Mouse (Mus musculus): ENCODE results near the gene Tmem63c. TPM values are rescaled to one million over a fixed set of nuclear protein-coding genes. Genes with fewer than 3 reads are reported as not detected.

Gene Tmem63c
- polyA plus RNA-seq, 1 experiment from 2014 or later: 0.05 TPM

- H3K9me3 ChIP-seq (replicated peaks): no peaks in the 10 kb centered on the region
- H3K27me3 ChIP-seq: peaks cover 11% of the 10 kb centered on the region; the same call in 1 of the 2 replicates
- ATAC-seq (replicated peaks; ENCODE audit: insufficient number of reproducible peaks, insufficient read depth, low FRiP score, low read depth): no peak
- H3K4me1 ChIP-seq (replicated peaks): peaks cover 17% of the 10 kb centered on the region
- 63% methylated on average over 6 of the region's 6 CpGs for WGBS
- H3K36me3 ChIP-seq: no peaks in the 10 kb centered on the region
- H3K27ac ChIP-seq: no peak overlapping the region
- no peak overlapping the region for H3K4me3 ChIP-seq
- H3K9ac ChIP-seq: no peak overlapping the region
- no peak overlapping the region for H3K4me2 ChIP-seq
Measured at GRCm38 (mm10) chr12:87093671-87094070, 72.5 kb downstream of the Tmem63c start.

GRCm38 (mm10) chr12:87100331-87100730, 79.2 kb downstream of the Tmem63c start:
- WGBS: 77% methylated on average over 4 of the region's 4 CpGs
- no peak overlapping the region for H3K4me2 ChIP-seq
- peak; percentile 32 for ATAC-seq (replicated peaks; ENCODE audit: insufficient number of reproducible peaks, insufficient read depth, low FRiP score, low read depth)
- H3K27ac ChIP-seq: no peak overlapping the region
- no peak overlapping the region for H3K4me3 ChIP-seq
- H3K9ac ChIP-seq: no peak overlapping the region
- H3K36me3 ChIP-seq: no peaks in the 10 kb centered on the region
- no peaks in the 10 kb centered on the region for H3K9me3 ChIP-seq (replicated peaks)
- peaks cover 51% of the 10 kb centered on the region for H3K27me3 ChIP-seq
- H3K4me1 ChIP-seq (replicated peaks): peaks cover 10% of the 10 kb centered on the region

- 4% methylated on average over 31 of the region's 32 CpGs for WGBS
- peak within 1 kb of the TSS; percentile 36 for H3K4me3 ChIP-seq
Measured at GRCm38 (mm10) chr12:87102165-87102631, 81.1 kb downstream of the Tmem63c start, which contains the start of gene Ngb. TSS of gene Ngb (minus strand) at chr12:87102539.

GRCm38 (mm10) chr12:87103471-87103870, 82.3 kb downstream of the Tmem63c start:
- Histone ChIP-seq H3K27me3 (peaks cover 41% of the 10 kb centered on the region), H3K27ac (no peak overlapping the region), H3K9ac (no peak overlapping the region), H3K36me3 (no peaks in the 10 kb centered on the region), H3K4me3 (no peak overlapping the region), H3K9me3 (replicated peaks) (no peaks in the 10 kb centered on the region), H3K4me1 (replicated peaks) (peaks cover 10% of the 10 kb centered on the region), H3K4me2 (no peak overlapping the region)
- ATAC-seq (replicated peaks; ENCODE audit: insufficient number of reproducible peaks, insufficient read depth, low FRiP score, low read depth): no peak
- 81% methylated on average over 4 of the region's 4 CpGs for WGBS

More at GRCm38 (mm10) chr12:87102165-87102631, 81.1 kb downstream of the Tmem63c start, which contains the start of gene Ngb:
- Histone ChIP-seq H3K27ac (no peak within 1 kb of the TSS), H3K9me3 (replicated peaks) (no peaks in the 10 kb centered on the region), H3K9ac (no peak within 1 kb of the TSS), H3K27me3 (peaks cover 51% of the 10 kb centered on the region), H3K4me2 (peak within 1 kb of the TSS; percentile 62), H3K4me1 (replicated peaks) (peaks cover 10% of the 10 kb centered on the region), H3K36me3 (no peaks in the 10 kb centered on the region)
- no peak for ATAC-seq (replicated peaks; ENCODE audit: insufficient number of reproducible peaks, insufficient read depth, low FRiP score, low read depth)

GRCm38 (mm10) chr12:87104796-87105195, 83.7 kb downstream of the Tmem63c start:
- H3K27ac ChIP-seq: no peak overlapping the region
- H3K4me1 ChIP-seq (replicated peaks): peaks cover 10% of the 10 kb centered on the region
- ATAC-seq (replicated peaks; ENCODE audit: insufficient number of reproducible peaks, insufficient read depth, low FRiP score, low read depth): no peak
- no peaks in the 10 kb centered on the region for H3K9me3 ChIP-seq (replicated peaks)
- no peak overlapping the region for H3K4me3 ChIP-seq
- H3K4me2 ChIP-seq: no peak overlapping the region
- WGBS: 74% methylated on average over 4 of the region's 4 CpGs
- H3K27me3 ChIP-seq: peaks cover 39% of the 10 kb centered on the region
- peaks cover 4% of the 10 kb centered on the region; the same call in 1 of the 2 replicates for H3K36me3 ChIP-seq
- no peak overlapping the region for H3K9ac ChIP-seq

- Histone ChIP-seq H3K4me1 (replicated peaks) (peaks cover 1% of the 10 kb centered on the region; the same call in 1 of the 2 replicates), H3K9ac (no peak overlapping the region), H3K4me3 (no peak overlapping the region), H3K9me3 (replicated peaks) (no peaks in the 10 kb centered on the region), H3K27ac (no peak overlapping the region), H3K36me3 (peaks cover 8% of the 10 kb centered on the region; the same call in 1 of the 2 replicates), H3K4me2 (no peak overlapping the region), H3K27me3 (peaks cover 14% of the 10 kb centered on the region)
- no peak for ATAC-seq (replicated peaks; ENCODE audit: insufficient number of reproducible peaks, insufficient read depth, low FRiP score, low read depth)
- WGBS: 57% methylated on average over 3 of the region's 3 CpGs
Measured at GRCm38 (mm10) chr12:87107357-87107977, 86.3 kb downstream of the Tmem63c start.

- Histone ChIP-seq H3K4me2 (no peak overlapping the region), H3K27ac (no peak overlapping the region), H3K4me3 (no peak overlapping the region), H3K4me1 (replicated peaks) (no peaks in the 10 kb centered on the region), H3K36me3 (peaks cover 41% of the 10 kb centered on the region), H3K9me3 (replicated peaks) (no peaks in the 10 kb centered on the region), H3K27me3 (no peaks in the 10 kb centered on the region), H3K9ac (no peak overlapping the region)
- no peak for ATAC-seq (replicated peaks; ENCODE audit: insufficient number of reproducible peaks, insufficient read depth, low FRiP score, low read depth)
- 73% methylated on average over 4 of the region's 4 CpGs for WGBS
Measured at GRCm38 (mm10) chr12:87121918-87122589, 100.9 kb downstream of the Tmem63c start.

- Histone ChIP-seq H3K27ac (no peak overlapping the region), H3K27me3 (no peaks in the 10 kb centered on the region), H3K4me2 (no peak overlapping the region), H3K36me3 (peaks cover 24% of the 10 kb centered on the region), H3K9ac (no peak overlapping the region), H3K4me1 (replicated peaks) (peaks cover 5% of the 10 kb centered on the region; the same call in 1 of the 2 replicates), H3K4me3 (no peak overlapping the region), H3K9me3 (replicated peaks) (no peaks in the 10 kb centered on the region)
- no peak for ATAC-seq (replicated peaks; ENCODE audit: insufficient number of reproducible peaks, insufficient read depth, low FRiP score, low read depth)
- WGBS: 73% methylated on average over 4 of the region's 4 CpGs
Measured at GRCm38 (mm10) chr12:87127256-87127655, 106.1 kb downstream of the Tmem63c start.

GRCm38 (mm10) chr12:87130224-87130623, 109.1 kb downstream of the Tmem63c start:
- Histone ChIP-seq H3K4me1 (replicated peaks) (peaks cover 5% of the 10 kb centered on the region; the same call in 1 of the 2 replicates), H3K27me3 (no peaks in the 10 kb centered on the region), H3K9ac (no peak overlapping the region), H3K4me3 (no peak overlapping the region), H3K36me3 (peaks cover 15% of the 10 kb centered on the region), H3K27ac (no peak overlapping the region), H3K9me3 (replicated peaks) (no peaks in the 10 kb centered on the region), H3K4me2 (no peak overlapping the region)
- no peak for ATAC-seq (replicated peaks; ENCODE audit: insufficient number of reproducible peaks, insufficient read depth, low FRiP score, low read depth)
- WGBS: 94% methylated on average over 4 of the region's 4 CpGs

GRCm38 (mm10) chr12:87131181-87131580, 110.0 kb downstream of the Tmem63c start:
- no peak overlapping the region for H3K9ac ChIP-seq
- no peak overlapping the region for H3K4me3 ChIP-seq
- H3K4me1 ChIP-seq (replicated peaks): peaks cover 5% of the 10 kb centered on the region; the same call in 1 of the 2 replicates
- no peaks in the 10 kb centered on the region for H3K27me3 ChIP-seq
- no peak for ATAC-seq (replicated peaks; ENCODE audit: insufficient number of reproducible peaks, insufficient read depth, low FRiP score, low read depth)
- no peak overlapping the region for H3K27ac ChIP-seq
- WGBS: 50% methylated on average over 2 of the region's 2 CpGs
- H3K4me2 ChIP-seq: no peak overlapping the region
- H3K9me3 ChIP-seq (replicated peaks): no peaks in the 10 kb centered on the region
- H3K36me3 ChIP-seq: peaks cover 15% of the 10 kb centered on the region

GRCm38 (mm10) chr12:87131619-87132018, 110.5 kb downstream of the Tmem63c start:
- Histone ChIP-seq H3K4me3 (no peak overlapping the region), H3K27me3 (no peaks in the 10 kb centered on the region), H3K9me3 (replicated peaks) (no peaks in the 10 kb centered on the region), H3K36me3 (peaks cover 15% of the 10 kb centered on the region), H3K4me2 (no peak overlapping the region), H3K27ac (no peak overlapping the region), H3K9ac (no peak overlapping the region), H3K4me1 (replicated peaks) (peaks cover 5% of the 10 kb centered on the region; the same call in 1 of the 2 replicates)
- 44% methylated on average over 3 of the region's 3 CpGs for WGBS
- no peak for ATAC-seq (replicated peaks; ENCODE audit: insufficient number of reproducible peaks, insufficient read depth, low FRiP score, low read depth)

Measured in heart, embryonic 15.5 days (tissue).